Mouse (Mus musculus) left cerebral cortex, postnatal 36 days (tissue): ENCODE results near the gene Plcg2. TPM values are rescaled to one million over a fixed set of nuclear protein-coding genes. Genes with fewer than 3 reads are reported as not detected.

ENCODE experiments used
- DNase-seq, 2 experiments: peaks; one replicate each; pipeline ENCODE4 v3.0.0; 2021 to 2022; ENCODE audit warnings: low spot score in 2 of 2, mixed read lengths in 1 of 2
- intact Hi-C: fragments of 180-260 bp; cut with DNase I; formaldehyde crosslinking; loops from one replicate; pipeline ENCODE4 v1.15.1; 2025
- total RNA-seq, 2 experiments: library from RNA; stranded (reverse); gene quantifications; 2 replicates each; pipeline ENCODE4 v1.2.3; 2021

The Plcg2 gene
- total RNA-seq, 2 experiments from 2014 or later = 2.6 to 2.8 TPM

DNA sequence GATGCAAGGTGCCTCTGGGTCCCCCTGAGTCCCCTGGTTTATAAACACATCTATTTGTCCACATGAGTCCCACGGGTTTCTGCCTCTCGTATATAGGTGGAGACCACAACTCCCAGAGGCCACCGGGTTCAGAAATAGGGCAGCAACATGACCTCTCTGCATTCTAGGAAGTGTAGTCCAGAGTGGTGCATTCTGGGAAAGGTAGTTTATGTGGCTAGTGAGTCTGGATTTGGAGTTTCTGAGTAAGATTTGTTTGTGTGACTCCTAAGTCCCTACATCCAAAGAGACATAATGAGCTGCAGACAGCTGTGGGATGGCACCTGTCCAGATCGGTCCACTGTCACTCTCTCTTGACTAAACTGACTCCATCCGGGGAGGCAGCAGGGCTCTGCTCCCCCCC lies 17.6 kb upstream of the Plcg2 start:
- intact Hi-C loops = no loop called here
- DNase-seq = no peak

DNA sequence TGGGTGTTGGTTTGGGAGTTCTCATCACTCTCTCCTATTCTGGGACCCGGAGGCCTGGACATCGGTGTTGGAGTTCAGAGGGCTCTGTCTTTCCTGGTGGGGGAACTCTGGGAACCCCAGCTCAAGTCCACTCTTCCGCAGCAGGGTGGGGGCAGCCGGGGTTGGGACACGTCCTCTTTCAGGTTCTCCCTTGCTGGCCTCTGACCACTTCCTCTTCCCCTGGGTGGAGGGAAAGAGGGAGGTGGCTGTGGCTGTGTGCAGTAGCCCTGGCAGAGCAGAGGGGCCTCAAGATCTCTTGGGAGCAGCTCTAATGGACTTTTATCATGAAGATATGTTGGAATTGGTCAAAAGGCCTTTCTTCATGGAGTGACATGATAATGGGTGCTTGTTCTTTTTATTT lies 16.3 kb upstream of the Plcg2 start:
- intact Hi-C loops = no loop called here
- DNase-seq = no peak

DNA sequence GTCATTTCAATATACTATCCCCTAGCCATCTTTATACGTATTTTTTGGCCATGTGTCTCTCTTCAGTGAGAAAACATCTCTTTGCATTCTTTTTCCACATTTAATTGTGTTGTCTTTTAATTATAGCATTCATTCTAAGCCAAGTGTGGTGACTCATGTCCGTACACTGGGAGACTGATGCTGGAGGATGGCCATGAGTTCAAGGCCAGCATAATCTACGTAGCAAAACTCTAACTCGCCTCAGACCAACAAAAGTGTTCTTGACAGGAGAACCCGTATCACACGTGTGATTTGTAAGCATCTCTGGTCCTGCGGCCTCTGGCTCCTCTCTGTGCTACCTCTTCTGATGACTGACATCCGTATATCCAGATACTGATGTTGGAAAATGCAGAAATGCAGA lies 13.4 kb upstream of the Plcg2 start:
- intact Hi-C loops = no loop called here
- no peak for DNase-seq

DNA sequence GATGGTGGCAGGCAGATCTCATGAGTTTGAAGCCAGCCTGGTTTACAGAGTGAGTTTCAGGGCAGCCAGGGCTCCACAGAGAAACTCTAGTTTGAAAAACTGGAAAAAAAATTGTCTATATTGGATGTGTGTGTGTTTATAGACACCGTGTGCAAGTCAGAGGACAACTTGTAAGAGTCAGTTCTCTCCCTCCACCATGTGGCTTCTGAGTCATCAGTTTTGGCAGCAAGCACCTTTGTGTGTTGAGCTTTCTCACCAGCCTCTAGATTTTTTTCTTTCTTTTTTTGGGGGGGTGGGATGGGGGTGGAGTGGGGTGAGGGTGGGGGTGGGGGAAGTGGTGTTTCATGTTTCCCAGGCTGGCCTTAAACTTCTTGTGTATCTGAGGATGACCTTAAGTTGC lies 12.8 kb upstream of the Plcg2 start:
- DNase-seq = no peak
- intact Hi-C loops = no loop called here

DNA sequence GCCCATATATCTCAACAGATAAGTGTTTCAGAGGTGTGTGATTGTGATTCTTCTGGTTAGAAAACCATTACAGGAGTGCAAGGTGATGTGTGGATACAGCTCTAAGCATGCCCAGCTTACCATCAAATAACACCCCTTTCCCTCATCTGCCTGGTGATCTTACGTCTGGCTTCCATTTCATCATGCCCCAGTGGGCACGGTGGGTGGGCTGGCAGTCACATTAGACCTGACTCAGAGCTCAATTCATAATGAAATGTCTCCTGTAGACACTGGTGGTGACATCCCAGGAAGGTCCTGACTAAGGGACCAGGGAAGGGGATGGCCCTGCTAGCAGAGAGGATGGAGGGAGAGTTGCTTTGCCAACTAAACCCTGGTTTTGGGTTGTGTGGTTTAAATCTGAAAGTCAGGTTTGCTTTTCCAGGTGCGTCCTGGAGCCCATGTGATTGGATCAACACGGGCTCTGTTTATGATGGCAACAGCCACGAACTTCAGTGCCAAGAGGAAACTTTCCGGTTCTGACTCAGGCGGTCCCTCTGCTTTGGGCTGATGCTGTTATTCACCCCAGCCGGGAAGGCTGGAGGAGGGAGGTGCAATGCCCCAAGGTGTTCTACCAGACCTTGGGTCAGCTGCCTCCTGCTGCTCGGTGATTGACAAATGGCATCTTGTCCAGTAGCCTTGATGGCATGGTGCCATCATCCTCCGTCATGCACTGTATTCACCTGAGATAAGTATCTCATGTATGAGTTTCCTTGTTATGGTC lies 9.7 kb upstream of the Plcg2 start:
- DNase-seq = no peak
- intact Hi-C loops = no loop called here

DNA sequence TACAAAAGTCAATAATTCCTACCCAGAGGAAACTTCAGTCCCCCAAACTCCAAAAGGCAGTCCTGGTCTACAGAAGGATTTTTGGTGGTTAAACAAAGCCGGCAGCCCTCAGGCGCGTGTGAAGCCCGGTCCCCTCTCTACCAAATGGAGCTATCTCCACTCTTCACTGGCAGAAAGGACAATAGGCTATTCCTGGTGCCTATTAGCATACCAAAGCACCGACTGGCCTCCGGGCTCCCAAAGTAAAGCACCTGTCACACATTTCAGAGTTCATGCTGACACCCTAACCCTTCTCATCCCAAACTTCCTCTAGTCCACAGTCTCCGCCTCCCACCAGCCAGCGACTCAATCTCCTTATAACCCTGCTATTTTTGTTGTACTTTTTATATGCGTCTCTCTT lies 4.5 kb upstream of the Plcg2 start:
- no peak for DNase-seq

DNA sequence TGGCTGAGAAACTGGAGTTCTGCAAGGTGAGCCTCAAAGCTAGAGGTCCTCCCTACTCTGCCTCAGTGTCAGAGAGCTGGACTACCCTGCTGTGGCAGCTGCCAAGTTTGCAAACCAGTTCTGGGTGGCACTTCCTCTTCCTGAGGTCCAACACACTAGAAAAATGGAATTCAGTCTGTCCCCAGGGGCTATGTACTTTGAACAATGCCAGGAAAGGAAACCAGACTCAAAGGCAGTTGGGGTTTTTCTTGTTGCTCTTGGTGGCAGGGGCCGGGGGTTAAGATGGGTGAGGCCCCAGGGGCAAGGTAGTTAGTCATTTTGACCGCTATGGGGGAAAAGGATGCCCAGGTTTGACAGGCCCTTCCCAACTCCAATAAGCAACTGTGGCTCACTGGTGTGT lies 3.2 kb upstream of the Plcg2 start:
- DNase-seq = no peak
- intact Hi-C loops = no loop called here

More for the DNA sequence above, 4.5 kb upstream of the Plcg2 start:
- intact Hi-C loops = no loop called here

DNA sequence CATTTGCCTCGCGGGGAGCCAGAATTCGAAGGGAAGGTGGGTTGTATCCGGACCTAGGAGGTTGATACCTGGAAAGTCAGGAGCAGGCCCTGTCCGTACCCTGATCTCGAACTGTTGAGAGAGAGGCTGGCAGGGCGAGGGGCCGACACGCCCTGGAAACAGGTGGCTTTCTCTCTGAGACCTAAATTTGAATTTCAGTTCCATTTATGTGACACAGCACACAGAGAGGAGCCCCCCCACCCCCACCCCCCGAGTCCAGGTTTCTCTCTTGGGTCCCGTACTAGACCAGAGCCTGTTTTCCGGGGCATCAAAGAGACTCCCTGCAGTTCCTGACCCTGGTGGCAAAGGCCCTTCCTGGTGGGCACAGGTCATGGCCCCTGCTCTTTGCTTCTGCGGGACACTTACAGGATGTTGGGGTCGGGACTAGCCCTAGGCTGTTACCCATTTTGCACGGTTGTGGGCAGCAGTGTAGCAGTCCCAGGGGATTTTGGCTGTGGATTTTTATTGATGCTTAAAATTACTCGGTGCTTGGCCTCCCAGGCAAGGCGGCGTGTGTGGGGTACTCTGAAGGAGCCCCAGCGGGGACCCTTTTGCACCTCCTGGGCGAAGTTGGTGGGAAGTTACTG lies 937 bp downstream of the Plcg2 start:
- no peak for DNase-seq
- intact Hi-C loops = no loop called here

DNA sequence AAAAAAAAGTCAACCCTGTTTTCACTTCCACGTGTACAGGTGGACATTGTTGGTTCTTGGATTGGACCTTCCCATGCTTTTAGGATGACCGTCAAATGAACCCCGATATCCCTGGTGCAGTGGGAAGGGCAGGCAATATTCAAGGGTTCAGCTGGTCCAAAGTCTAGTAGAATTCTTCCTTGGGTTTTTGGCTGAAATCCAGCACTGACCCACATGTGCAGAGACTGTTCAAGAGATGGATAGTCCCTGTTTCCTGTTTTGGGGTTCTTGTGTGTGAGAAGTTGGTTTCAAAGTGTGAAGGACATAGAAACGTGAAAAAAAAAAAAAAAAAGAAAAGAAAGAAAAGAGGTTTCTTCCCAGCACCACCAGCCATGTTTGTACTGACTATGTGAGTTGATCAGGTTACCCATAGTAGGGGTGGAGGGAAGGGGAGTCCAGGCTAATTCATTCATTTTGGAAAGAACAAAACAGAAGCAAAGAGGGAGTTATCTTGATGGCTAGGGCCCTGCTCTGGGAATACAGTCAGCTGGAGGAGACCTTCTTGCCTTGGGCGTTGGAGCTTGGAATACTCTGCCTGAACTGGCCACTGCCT lies 2.2 kb downstream of the Plcg2 start:
- no peak for DNase-seq
- intact Hi-C loops = no loop called here

DNA sequence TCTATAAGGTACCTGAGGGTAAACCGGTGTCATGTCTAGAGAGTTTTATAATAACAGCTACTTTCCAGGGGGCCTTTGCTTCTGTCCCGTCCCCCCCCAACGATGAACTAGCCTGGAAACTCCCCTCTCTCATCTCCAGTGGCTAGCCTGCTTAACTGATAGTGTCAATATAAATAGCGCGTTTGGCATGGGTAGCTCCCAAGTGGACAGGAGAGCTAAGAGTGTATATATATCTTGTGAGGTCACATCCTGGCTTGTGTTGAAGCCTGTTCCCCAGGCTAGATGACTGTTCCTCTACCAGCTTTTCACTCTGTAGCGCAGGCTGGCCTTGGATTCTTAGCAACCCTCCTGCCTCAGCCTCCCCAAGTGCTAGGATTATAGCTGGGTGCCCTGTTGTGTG lies 3.2 kb downstream of the Plcg2 start:
- intact Hi-C loops = no loop called here
- no peak for DNase-seq

DNA sequence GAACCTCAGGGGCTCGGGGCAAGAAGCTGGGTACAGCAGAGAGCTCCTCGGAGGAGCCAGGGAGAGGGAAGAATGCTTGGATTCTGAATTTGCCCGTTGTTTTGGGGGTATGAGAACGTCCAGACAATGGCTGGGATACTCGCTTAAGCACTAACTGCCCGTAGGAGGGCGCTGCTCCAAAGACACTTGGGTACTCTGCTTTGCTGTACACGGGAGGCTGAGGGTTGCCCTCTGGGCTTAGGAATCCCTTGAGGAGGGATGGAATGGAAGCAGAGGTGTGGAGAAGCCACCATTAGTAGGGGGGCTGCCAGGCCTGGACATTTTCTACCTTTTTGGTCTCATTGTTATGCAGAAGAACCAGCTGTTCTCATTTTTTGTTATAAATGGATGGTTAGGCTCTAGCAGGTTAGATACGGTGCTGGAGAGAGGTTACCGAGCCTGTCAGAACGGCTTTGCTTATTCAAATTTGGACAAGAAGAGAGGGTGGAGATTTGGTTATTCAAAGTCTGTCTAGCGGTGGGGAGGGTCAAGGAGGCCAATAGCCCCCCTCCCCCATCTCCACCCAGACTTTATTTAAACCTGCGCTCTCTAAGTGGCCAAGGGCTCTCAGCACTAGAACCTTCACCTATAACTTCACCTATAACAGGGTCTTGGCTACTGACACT lies 5.4 kb downstream of the Plcg2 start:
- intact Hi-C loops = no loop called here
- no peak for DNase-seq

DNA sequence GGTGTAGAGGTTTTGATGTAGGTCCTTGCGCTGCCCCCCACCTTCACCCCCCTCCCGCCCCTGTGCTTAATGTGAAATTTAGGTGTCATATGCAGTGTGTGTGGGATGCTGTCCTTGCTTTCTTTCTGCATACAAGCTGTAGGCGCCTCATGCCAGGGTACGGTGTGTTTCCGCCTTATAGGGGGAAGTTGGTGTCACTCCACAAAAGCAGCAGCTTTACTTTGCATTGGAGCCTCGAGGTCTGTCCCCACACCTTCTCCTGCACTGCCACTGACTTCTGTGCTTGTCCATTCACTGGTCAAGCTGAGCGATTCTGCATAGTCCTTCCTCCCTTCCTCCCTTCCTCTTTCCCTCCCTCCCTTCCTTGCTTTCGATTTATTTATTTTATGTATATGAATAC lies 9.6 kb downstream of the Plcg2 start:
- intact Hi-C loops = loop anchor here (5.0 kb wide), 1 partner anchor 45 kb away; no protein-coding TSS in a partner anchor
- DNase-seq = no peak

DNA sequence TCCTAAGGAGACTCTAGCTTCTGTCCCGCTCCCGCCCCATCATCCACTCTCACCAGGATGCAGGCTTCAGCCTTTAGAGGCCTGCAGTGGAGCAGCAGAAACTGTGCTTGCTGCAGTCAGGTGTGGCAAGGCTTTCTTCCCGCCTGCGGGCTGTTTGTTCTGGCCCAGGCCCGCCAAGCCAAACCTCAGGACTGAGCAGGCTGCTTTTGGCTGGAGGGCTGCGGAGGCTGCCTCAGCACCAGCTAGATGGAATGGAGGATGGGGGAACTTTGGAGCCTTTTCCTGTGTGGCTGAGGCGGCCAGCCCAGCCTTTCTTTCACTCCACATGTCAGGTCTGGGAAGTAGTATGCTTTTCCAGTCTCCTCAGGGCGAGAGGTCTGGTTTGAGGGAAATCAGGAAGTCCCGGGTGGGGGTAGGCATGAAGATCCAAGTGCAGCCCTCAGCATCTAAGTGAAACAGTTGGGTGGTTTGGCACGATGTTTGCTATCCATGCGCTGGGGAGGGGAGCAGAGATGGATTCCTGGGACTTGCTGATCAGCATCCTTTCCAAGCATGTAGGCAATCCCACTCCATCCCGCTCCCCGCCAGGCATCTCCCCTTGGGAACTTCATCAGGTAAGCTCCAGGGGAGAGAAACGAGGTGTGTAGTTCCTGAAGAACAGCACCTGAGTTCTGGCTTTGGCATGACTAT lies 18.9 kb downstream of the Plcg2 start:
- intact Hi-C loops = no loop called here
- DNase-seq = no peak

DNA sequence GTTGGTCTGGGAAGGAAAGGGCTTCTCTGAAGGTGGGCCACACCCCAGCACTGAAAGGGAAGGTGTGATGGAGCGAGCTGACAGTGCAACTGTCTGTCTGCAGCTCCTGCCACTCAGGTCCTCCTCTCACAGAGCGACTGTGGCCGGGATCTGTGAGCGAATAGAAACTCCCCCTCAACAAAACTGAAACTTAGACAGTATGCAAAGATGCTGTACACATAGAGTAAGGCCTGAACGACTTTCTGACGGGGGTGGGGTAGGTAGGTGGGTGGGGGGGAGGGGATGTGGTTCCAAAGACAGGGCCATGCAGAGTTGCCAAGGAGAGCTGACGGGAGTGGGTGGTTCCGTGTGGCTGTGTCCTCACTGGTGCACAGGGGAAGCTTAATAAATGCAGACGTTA lies 19.8 kb downstream of the Plcg2 start:
- intact Hi-C loops = no loop called here
- DNase-seq = no peak

DNA sequence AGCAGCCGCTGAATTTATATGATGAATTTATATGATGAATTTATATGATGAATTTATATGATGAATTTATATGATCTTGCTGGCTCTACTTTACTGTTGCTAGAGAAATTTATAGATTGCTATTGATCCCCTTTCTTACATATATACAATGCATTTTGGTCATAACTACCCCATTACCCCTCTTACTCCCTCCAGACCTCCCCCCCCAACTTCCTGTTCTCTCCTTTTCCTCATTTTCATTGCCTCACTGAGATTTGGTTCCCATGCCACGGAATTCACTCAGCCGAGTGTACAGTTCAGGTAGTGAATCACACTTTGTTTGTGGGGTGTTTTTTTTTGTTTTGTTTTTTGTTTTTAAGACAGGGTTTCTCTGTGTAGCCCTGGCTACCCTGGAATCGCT lies 20.8 kb downstream of the Plcg2 start:
- no peak for DNase-seq
- intact Hi-C loops = no loop called here

DNA sequence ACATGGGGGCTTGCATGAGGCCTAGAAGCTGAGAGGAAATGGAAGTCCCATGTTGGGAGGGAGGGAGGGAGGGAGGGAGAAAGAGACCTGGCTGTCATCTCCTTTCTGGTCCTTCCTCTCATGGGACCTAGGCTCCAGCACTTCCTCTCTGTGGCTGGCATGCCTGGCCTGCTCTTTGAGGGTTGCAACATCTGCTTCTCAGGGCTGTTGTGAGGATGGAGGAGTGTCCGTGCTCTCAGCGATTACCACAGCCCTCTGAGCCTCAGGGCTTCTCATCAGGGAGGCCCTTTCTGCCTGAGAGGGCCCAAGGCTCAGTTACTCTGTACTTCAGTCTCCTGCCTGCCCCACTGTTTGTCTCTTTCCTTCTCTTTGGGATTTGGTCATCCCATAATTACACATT lies 28.1 kb downstream of the Plcg2 start:
- intact Hi-C loops = no loop called here
- no peak for DNase-seq

DNA sequence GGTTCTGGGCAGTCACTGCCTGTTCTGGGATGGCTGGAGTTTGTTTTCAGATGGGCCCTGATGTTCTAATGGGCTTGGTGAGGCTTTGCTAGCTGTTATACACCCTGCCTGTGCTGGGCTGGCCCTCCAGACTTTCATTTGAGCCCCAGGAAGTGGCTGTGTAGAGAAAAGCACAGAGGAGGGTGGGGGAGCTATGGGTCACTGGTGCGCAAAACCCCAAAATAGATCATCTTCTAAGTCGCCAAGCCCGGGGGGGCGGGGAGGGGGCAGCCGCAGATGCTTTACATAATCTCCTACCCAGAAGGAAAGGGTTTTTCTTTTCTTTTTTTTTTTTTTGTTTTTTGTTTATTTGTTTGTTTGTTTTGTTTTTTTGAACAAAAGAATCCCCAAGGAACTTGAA lies 29.9 kb downstream of the Plcg2 start:
- DNase-seq = no peak
- intact Hi-C loops = no loop called here

DNA sequence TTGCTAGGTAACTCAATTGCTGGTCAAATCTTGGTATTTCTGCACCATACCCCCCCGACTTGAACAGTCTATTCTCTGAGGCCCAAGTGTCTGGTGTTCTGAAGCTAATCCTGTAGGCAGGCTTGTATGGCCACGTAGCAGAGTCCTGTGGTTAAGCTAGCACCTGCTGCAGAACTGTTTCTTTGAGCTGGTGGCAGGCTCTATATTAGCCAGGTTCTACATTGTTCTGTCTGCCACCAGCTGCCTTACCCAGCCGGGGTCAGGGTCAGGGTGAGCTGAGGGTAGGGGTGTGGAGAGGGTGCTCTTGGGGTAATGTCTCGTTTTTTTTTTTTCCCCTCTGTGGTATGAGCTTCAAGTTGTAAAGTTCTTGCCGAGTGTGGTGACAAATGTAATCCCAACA lies 31.1 kb downstream of the Plcg2 start:
- DNase-seq = no peak
- intact Hi-C loops = no loop called here

DNA sequence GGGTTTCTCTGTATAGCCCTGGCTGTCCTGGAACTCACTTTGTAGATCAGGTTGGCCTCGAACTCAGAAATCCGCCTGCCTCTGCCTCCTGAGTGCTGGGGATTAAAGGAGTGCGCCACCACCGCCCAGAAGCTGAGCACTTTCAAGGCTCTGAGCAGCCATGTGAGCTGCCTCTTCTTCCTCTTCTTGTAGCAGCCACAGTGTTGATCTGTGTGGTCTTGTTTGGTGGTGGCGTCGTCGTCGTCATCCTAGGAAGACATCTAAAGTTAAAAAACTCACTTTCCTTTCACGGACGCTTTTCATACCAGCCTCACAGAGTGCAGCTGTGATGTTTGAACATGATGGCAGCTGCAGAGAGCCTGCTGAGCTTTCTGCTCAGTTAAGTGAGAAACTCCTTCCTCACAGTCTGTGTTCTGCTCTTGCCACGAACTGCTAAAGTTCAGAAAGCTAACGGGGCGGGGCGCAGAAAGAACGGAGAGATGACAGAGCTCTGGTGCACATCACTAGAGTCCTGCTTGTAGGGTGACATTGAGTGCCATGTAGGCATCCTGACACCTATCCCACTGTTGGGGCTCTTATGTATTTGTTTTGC lies 34.4 kb downstream of the Plcg2 start:
- no peak for DNase-seq
- intact Hi-C loops = no loop called here

DNA sequence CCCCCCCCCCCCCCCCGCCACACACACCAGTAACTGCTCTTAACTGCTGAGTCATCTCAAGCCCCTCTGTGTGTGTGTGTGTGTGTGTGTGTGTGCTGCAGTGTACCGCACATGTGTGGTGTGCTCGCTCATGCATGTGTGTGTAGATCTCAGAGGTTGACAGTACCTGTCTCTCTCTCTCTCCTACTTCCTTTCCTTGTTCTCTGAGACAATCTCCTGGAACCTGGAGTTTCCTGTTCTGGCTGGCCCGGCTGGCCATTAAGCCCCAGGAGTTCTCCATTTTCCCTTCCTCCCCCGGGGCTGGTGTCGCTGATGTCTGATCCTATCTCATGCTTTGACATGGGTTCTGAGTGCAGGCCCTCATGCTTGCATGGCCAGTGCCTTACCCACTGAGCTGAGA lies 38.8 kb downstream of the Plcg2 start:
- no peak for DNase-seq
- intact Hi-C loops = no loop called here
